Mouse (Mus musculus): ENCODE data around the gene Abcf1. TPM values are rescaled to one million over a fixed set of nuclear protein-coding genes. Genes with fewer than 3 reads are reported as not detected.
A peak's percentile ranks its signal among the peaks of the same experiment; 100 is the strongest.

Gene Abcf1
- polyA plus RNA-seq, 1 experiment from 2014 or later, result 73.9 TPM

GRCm38 (mm10) chr17:35919060-35919715, 50.4 kb downstream of the Abcf1 start:
- Histone ChIP-seq H3K27ac (ENCODE audit: poor library complexity, severe bottlenecking) (peak overlapping the region; percentile 97), H3K4me1 (replicated peaks) (peaks cover 33% of the 10 kb centered on the region), H3K9me3 (replicated peaks) (no peaks in the 10 kb centered on the region), H3K36me3 (peaks cover 22% of the 10 kb centered on the region), H3K27me3 (replicated peaks) (no peaks in the 10 kb centered on the region), H3K9ac (peak overlapping the region; percentile 73), H3K4me2 (peak overlapping the region; percentile 70), H3K4me3 (peak overlapping the region; percentile 52)
- 12% methylated on average over 7 of the region's 7 CpGs for WGBS
- ATAC-seq (ENCODE audit: insufficient number of reproducible peaks, low FRiP score), result peak; percentile 49

DNA sequence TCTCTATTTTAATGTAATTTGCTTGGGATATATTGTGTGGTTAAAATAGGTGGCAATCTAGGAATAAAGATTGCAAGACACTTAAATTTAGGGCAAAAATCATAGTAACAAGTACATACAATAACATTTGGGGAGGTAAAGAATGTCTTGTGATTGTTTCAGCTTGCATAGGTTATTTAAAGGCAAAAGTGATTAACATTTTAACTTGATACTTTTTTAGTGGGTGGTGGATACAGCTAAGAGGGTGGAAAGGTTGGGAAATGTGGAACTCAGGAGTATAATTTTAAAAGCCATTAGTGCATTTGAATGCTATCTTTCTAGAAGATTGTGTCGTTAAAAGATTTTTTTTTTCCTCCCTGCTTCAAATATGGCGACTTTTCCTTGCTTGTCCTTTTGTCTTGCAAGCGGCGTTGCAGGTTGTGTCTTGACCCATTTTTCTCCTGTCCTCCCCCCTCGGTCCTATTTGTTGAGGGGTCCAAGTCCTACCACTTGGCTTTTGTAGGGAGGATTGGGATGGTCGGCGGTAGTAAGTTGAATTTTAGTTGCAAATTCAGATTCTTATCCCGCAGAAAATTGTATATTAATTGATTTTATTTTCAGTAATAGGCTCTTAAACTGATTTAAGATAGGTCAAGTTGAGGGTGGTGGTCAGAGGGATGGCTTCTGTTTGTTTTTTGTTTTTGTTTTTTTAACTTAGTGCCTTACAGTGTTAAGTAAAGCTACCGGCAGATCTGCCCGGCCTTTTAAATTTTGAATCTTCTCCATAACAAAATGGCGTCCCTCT, 51.1 kb downstream of the Abcf1 start:
- Histone ChIP-seq H3K9me3 (replicated peaks) (no peaks in the 10 kb centered on the region), H3K9ac (peak overlapping the region; percentile 99), H3K36me3 (peaks cover 20% of the 10 kb centered on the region), H3K27me3 (replicated peaks) (no peaks in the 10 kb centered on the region), H3K4me3 (peak overlapping the region; percentile 79), H3K4me2 (peak overlapping the region; percentile 96), H3K27ac (ENCODE audit: poor library complexity, severe bottlenecking) (peak overlapping the region; percentile 97), H3K4me1 (replicated peaks) (peaks cover 33% of the 10 kb centered on the region)
- ATAC-seq (ENCODE audit: insufficient number of reproducible peaks, low FRiP score), result no peak
- under 1% methylated on average over 11 of the region's 11 CpGs for WGBS

DNA sequence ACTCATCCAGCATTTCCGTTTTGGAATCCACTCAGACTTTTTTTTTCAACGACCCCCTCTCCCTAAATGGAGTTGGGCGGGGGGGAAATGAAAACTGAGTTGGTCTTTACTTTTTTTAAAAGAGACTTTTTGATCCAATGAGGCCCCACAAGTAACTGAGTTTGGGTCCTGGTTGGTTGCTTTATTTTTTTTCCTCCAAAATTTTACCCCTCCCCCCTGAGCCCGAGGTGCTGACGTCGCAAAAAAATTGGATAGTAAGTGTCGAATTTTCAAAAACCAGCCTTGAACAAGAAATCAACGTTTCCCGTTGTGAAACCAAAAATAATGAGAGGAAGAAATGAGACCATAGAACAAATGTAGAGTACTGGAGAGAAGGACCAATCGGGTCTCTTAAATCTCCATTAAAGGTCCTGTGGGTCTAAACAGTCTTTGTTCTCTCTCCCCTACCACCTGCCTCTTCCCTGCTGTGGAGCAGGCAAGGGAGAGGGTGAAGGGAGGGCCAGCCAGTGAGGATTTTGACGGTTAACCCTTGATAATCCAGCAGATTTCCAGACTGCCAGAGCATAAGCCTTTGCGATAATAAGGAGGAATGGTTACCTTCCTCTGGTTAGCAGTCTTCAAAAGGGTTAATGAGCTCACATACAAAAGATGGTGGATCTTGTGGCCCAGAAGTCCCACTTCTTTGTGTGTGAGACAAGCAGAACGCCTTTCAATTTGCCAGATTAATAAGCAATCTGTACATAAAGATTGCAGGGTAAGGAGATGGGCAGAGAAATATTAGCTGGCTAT, 51.9 kb downstream of the Abcf1 start:
- WGBS, result under 1% methylated on average over 13 of the region's 13 CpGs
- Histone ChIP-seq H3K27ac (ENCODE audit: poor library complexity, severe bottlenecking) (peak overlapping the region; percentile 97), H3K4me2 (peak overlapping the region; percentile 96), H3K27me3 (replicated peaks) (no peaks in the 10 kb centered on the region), H3K9me3 (replicated peaks) (no peaks in the 10 kb centered on the region), H3K36me3 (peaks cover 24% of the 10 kb centered on the region), H3K4me1 (replicated peaks) (peaks cover 33% of the 10 kb centered on the region), H3K4me3 (peak overlapping the region; percentile 79), H3K9ac (peak overlapping the region; percentile 99)
- no peak for ATAC-seq (ENCODE audit: insufficient number of reproducible peaks, low FRiP score)

DNA sequence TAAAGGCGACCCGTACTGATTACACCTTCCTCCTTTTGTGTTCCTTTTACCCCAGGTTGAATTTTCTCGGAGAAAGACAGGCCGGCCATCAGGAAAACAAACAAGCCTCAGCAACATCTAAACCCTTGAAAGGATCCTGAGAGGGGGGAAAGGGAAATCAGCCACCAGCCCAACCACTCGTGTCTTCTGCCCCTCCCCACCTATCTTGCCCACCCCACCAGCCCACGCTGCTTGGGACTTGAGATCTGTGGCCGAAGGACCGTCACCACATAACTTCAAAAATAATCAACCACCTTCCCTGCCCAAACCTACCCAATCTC, 52.5 kb downstream of the Abcf1 start:
- H3K4me1 ChIP-seq (replicated peaks), result peaks cover 33% of the 10 kb centered on the region
- peak overlapping the region; percentile 97 for H3K27ac ChIP-seq (ENCODE audit: poor library complexity, severe bottlenecking)
- under 1% methylated on average over 8 of the region's 8 CpGs for WGBS
- peak overlapping the region; percentile 96 for H3K4me2 ChIP-seq
- peak overlapping the region; percentile 99 for H3K9ac ChIP-seq
- no peaks in the 10 kb centered on the region for H3K27me3 ChIP-seq (replicated peaks)
- H3K9me3 ChIP-seq (replicated peaks), result no peaks in the 10 kb centered on the region
- H3K36me3 ChIP-seq, result peaks cover 29% of the 10 kb centered on the region
- ATAC-seq (ENCODE audit: insufficient number of reproducible peaks, low FRiP score), result no peak
- peak overlapping the region; percentile 79 for H3K4me3 ChIP-seq

GRCm38 (mm10) chr17:35916297-35917142, 53.0 kb downstream of the Abcf1 start, which contains the start of the genes Mrps18b and Ppp1r10:
Gene Mrps18b, minus strand, starts transcription at chr17:35916389.
Gene Ppp1r10, plus strand, starts transcription at chr17:35916434.
- H3K9ac ChIP-seq, result peak within 1 kb of the TSS; percentile 99
- peaks cover 35% of the 10 kb centered on the region for H3K36me3 ChIP-seq
- H3K4me2 ChIP-seq, result peak within 1 kb of the TSS; percentile 96
- peak within 1 kb of the TSS; percentile 79 for H3K4me3 ChIP-seq
- peaks cover 30% of the 10 kb centered on the region for H3K4me1 ChIP-seq (replicated peaks)
- WGBS, result under 1% methylated on average over 83 of the region's 83 CpGs
- peak within 1 kb of the TSS; percentile 97 for H3K27ac ChIP-seq (ENCODE audit: poor library complexity, severe bottlenecking)
- H3K9me3 ChIP-seq (replicated peaks), result no peaks in the 10 kb centered on the region
- no peaks in the 10 kb centered on the region for H3K27me3 ChIP-seq (replicated peaks)
- ATAC-seq (ENCODE audit: insufficient number of reproducible peaks, low FRiP score), result peak; percentile 96

DNA sequence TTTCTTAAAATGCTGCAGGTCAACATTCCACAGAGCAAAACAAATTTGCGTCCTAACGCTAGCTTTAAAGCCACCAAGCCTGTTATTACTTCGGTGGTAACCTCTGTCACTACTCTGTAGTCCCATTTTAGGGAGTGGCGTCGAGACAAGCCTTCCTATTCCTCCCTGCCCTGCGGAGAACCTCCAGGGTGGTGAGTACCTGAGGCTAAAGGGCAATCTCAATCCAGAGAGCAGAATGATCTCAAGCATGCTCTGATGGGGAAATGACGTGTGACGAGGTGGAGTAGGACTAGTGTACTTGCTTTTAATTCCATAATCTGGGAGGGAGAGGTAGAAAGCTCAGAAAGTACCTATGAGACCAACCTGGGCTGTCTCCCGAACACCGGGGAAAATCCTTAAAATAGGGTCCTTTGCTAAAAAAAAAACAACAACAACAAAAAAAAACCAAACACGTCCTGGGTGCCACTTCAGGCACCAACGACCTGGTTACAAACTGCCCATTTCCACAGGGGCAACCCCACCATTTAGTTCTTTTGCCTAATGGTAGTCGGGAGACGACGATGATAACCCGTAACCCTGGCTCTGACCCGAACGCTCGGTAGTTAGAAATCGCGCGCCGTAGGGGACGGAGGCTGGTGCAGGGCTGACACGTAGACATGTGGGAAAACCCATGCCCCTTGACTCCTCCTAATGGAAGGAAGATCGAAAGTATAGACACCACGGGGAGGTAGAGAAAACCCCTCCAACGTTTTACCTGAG, 53.8 kb downstream of the Abcf1 start:
- Histone ChIP-seq H3K4me1 (replicated peaks) (peaks cover 23% of the 10 kb centered on the region), H3K27me3 (replicated peaks) (no peaks in the 10 kb centered on the region), H3K9me3 (replicated peaks) (no peaks in the 10 kb centered on the region), H3K9ac (peak overlapping the region; percentile 79), H3K36me3 (peaks cover 43% of the 10 kb centered on the region), H3K27ac (ENCODE audit: poor library complexity, severe bottlenecking) (peak overlapping the region; percentile 97), H3K4me2 (peak overlapping the region; percentile 86), H3K4me3 (peak overlapping the region; percentile 79)
- ATAC-seq (ENCODE audit: insufficient number of reproducible peaks, low FRiP score), result 0 out of 2 replicates have a peak, but pooled peaks have one; percentile 0
- 2% methylated on average over 28 of the region's 28 CpGs for WGBS

- H3K4me3 ChIP-seq, result peak overlapping the region; percentile 79
- H3K9me3 ChIP-seq (replicated peaks), result no peaks in the 10 kb centered on the region
- H3K27me3 ChIP-seq (replicated peaks), result no peaks in the 10 kb centered on the region
- WGBS, result 76% methylated on average over 6 of the region's 6 CpGs
- H3K9ac ChIP-seq, result peak overlapping the region; percentile 79; the same call in 1 of the 2 replicates
- peaks cover 18% of the 10 kb centered on the region for H3K4me1 ChIP-seq (replicated peaks)
- H3K36me3 ChIP-seq, result peaks cover 43% of the 10 kb centered on the region
- peak overlapping the region; percentile 86 for H3K4me2 ChIP-seq
- no peak overlapping the region for H3K27ac ChIP-seq (ENCODE audit: poor library complexity, severe bottlenecking)
- no peak for ATAC-seq (ENCODE audit: insufficient number of reproducible peaks, low FRiP score)
Observed at GRCm38 (mm10) chr17:35914975-35915374, 54.6 kb downstream of the Abcf1 start.

GRCm38 (mm10) chr17:35909919-35910369, 59.6 kb downstream of the Abcf1 start, which contains the start of gene Atat1:
Gene Atat1, minus strand, starts transcription at chr17:35910075.
- Histone ChIP-seq H3K4me1 (replicated peaks) (peaks cover 20% of the 10 kb centered on the region), H3K36me3 (peaks cover 68% of the 10 kb centered on the region), H3K27ac (ENCODE audit: poor library complexity, severe bottlenecking) (peak within 1 kb of the TSS; percentile 61), H3K9ac (peak within 1 kb of the TSS; percentile 82), H3K27me3 (replicated peaks) (no peaks in the 10 kb centered on the region), H3K4me3 (peak within 1 kb of the TSS; percentile 68), H3K4me2 (peak within 1 kb of the TSS; percentile 92), H3K9me3 (replicated peaks) (no peaks in the 10 kb centered on the region)
- 3% methylated on average over 25 of the region's 25 CpGs for WGBS
- ATAC-seq (ENCODE audit: insufficient number of reproducible peaks, low FRiP score), result peak; percentile 90

- peaks cover 71% of the 10 kb centered on the region for H3K36me3 ChIP-seq
Observed at GRCm38 (mm10) chr17:35909186-35909918, 60.2 kb downstream of the Abcf1 start.

More at GRCm38 (mm10) chr17:35909186-35909918, 60.2 kb downstream of the Abcf1 start:
- peaks cover 18% of the 10 kb centered on the region for H3K4me1 ChIP-seq (replicated peaks)
- 21% methylated on average over 20 of the region's 20 CpGs for WGBS
- H3K27ac ChIP-seq (ENCODE audit: poor library complexity, severe bottlenecking), result peak overlapping the region; percentile 61
- peak overlapping the region; percentile 92 for H3K4me2 ChIP-seq
- H3K9ac ChIP-seq, result peak overlapping the region; percentile 82
- peak overlapping the region; percentile 68 for H3K4me3 ChIP-seq
- no peaks in the 10 kb centered on the region for H3K27me3 ChIP-seq (replicated peaks)
- peak; percentile 41; the same call in 1 of the 2 replicates for ATAC-seq (ENCODE audit: insufficient number of reproducible peaks, low FRiP score)
- H3K9me3 ChIP-seq (replicated peaks), result no peaks in the 10 kb centered on the region
